Mouse (Mus musculus): ENCODE measurements around the gene Acbd5.

GRCm38 (mm10) chr2:23097028-23097427 is 29.1 kb downstream of the Acbd5 start:
- TF ChIP-seq EP300 (optimal IDR thresholded peaks at IDR 0.05): no peak
- no peak for TF ChIP-seq CTCF (IDR thresholded peaks at IDR 0.05; ENCODE audit: low read depth)
